Mouse (Mus musculus) megakaryocyte, embryonic 14.5 days (primary cell): ENCODE measurements at regions not wholly inside any gene's neighbourhood (a gene's known extent, or its start where the extent isn't known, plus 50 kb on each side); places are given as distances from the start of the nearest gene placed in this dataset.

Experiments used
- FLI1 ChIP-seq: IDR thresholded peaks from 2 replicates; pipeline ENCODE4 v1.6.1; 2012; ENCODE audit warnings: low read length, inconsistent platforms, mixed read lengths
- GATA1 ChIP-seq: IDR thresholded peaks from 3 replicates; pipeline ENCODE4 v1.6.1; 2012; ENCODE audit warnings: mixed read lengths, low read length, inconsistent platforms, borderline replicate concordance

GRCm38 (mm10) chr2:169509406-169509805 is 78.1 kb downstream of the Gm11011 start:
- TF ChIP-seq GATA1 (no peak), FLI1 (no peak)
